Mouse (Mus musculus): ENCODE data around the gene Rps24.

The Rps24 gene

GRCm38 (mm10) chr14:24510679-24511078 is 23.8 kb downstream of the Rps24 start:
- no peak for DNase-seq (ENCODE audit: extremely low spot score, low spot score)

GRCm38 (mm10) chr14:24512527-24513161 is 25.7 kb downstream of the Rps24 start:
- no peak for DNase-seq (ENCODE audit: extremely low spot score, low spot score)

- DNase-seq (ENCODE audit: extremely low spot score, low spot score), result no peak
These were observed 34.7 kb downstream of the Rps24 start for GRCm38 (mm10) chr14:24521597-24521996.

- no peak for DNase-seq (ENCODE audit: extremely low spot score, low spot score)
These were observed 38.2 kb downstream of the Rps24 start for GRCm38 (mm10) chr14:24525137-24525536.

GRCm38 (mm10) chr14:24525677-24526415 is 38.9 kb downstream of the Rps24 start:
- no peak for DNase-seq (ENCODE audit: extremely low spot score, low spot score)

- DNase-seq (ENCODE audit: extremely low spot score, low spot score), result no peak
These were observed 39.5 kb downstream of the Rps24 start for GRCm38 (mm10) chr14:24526440-24526839.

GRCm38 (mm10) chr14:24530228-24530627 is 43.3 kb downstream of the Rps24 start:
- no peak for DNase-seq (ENCODE audit: extremely low spot score, low spot score)

GRCm38 (mm10) chr14:24534865-24535545 is 48.1 kb downstream of the Rps24 start:
- no peak for DNase-seq (ENCODE audit: extremely low spot score, low spot score)

- no peak for DNase-seq (ENCODE audit: extremely low spot score, low spot score)
These were observed 56.0 kb downstream of the Rps24 start for GRCm38 (mm10) chr14:24542901-24543300.

- no peak for DNase-seq (ENCODE audit: extremely low spot score, low spot score)
These were observed 57.1 kb downstream of the Rps24 start for GRCm38 (mm10) chr14:24544057-24544456.

All from neural tube, embryonic 10.5 days (tissue).